Mouse (Mus musculus): ENCODE data around the gene Mus81.
"Not testable (repeated sequence)": the region's sequence is repeated elsewhere in the genome, so short reads cannot be mapped to it uniquely, and the experiment has no call there.

The Mus81 gene

DNA sequence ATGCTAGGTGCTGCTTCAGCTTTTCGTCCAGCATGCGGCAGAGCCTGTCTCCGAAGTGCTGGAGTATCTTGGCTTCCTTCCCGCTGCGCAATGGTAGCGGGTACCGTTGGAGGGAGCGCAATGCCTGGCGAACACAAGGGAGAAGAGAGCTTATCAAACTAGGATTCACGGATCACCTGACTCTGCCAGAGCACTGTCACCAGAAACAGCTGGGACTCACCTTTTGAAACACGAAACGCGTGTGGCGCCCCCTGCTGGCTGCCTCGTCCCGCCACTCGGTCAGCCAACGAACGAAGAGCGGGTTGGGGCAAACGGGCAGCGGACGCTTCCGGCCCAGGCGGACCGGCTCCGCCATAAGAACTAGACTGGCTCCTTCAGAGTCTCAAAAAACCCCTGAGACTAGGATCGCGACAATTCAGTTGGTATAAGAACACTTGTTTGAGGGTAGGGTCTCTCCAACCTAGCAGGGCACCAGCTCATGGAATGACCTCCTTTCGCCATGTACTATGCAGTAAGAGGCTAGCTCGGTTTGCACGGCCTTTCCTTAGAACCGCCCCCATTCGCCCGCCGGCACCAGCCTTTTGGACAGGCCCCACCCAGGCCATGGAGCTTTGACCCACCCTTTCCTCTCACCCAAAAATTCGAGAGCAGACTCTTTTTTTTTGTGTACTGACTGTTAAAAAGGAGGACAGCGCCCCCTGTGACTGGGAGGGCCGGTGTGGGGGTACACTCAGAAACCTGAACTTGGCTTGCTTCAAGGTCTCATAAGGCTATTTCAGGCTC lies at the start of gene Mus81:
Gene Mus81 (minus strand): TSS at position 635 of the 783 bp plus-strand sequence.
- peak; percentile 93 for DNase-seq (ENCODE audit: low spot score)

DNA sequence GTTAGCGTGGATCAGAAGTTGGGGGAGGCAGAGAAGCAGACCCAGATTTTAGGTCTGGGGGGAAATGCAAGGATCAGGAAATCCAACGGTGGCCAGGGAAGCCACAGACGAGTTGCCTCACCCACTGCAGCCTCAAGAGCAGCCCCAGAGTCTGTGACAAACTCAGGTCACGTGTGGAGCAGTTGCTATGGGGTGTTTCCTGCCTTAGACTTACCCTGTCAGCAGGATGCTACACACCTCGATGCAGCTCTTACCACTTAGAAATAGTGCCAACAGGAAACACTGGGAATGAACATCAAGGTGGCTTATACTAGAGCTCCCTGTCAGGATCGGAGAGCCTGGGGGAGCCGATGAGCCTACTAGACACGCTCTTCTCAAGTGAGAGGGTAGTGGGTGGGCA lies 44.3 kb upstream of the Mus81 start:
- DNase-seq (ENCODE audit: low spot score): no peak

GRCm38 (mm10) chr19:5530138-5530524 lies 41.9 kb upstream of the Mus81 start:
- DNase-seq (ENCODE audit: low spot score): no peak

DNA sequence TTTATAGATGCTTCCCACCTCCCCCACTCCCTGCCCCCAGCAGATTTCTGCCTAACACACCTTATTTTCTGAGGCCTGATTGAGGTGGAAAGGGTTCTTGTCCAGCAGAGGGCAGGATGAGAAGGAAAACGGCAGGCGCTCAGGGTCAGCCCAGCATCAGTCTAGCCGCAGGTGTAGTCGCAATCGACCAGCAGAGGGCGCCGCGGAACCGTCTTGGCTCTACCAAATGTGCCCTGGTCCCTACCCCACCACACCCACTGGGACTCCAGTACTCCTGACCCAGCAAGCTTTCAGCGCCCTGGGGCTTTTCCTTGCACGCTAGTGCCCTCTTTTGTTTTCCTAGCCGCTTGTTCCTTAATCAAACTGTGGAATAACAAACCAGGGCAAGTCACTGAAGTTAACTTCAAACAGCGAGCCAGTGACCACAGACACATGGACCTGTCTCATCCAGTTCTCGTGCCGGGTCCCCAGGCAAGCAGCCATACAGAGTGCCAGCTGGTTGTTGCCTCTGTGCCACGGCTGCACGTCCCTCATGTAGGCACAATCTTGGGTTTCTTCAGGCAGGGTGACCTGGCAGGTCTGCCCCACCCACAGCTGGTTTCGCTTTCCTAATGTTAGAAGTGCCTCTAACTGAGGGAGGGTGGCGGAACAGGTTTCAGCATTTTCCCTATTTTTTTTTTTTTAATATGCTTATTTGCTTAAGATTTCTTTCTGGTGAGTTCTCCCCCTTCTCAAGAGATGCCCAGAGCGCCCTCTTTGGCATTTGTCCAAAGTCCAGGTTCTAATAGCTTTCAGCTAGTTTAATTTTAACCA lies 41.3 kb upstream of the Mus81 start:
- peak; percentile 98 for DNase-seq (ENCODE audit: low spot score)

- DNase-seq (ENCODE audit: low spot score): no peak
Observed at GRCm38 (mm10) chr19:5525204-5525603, 37.0 kb upstream of the Mus81 start.

- no peak for DNase-seq (ENCODE audit: low spot score)
Observed at GRCm38 (mm10) chr19:5518721-5519120, 30.5 kb upstream of the Mus81 start.

DNA sequence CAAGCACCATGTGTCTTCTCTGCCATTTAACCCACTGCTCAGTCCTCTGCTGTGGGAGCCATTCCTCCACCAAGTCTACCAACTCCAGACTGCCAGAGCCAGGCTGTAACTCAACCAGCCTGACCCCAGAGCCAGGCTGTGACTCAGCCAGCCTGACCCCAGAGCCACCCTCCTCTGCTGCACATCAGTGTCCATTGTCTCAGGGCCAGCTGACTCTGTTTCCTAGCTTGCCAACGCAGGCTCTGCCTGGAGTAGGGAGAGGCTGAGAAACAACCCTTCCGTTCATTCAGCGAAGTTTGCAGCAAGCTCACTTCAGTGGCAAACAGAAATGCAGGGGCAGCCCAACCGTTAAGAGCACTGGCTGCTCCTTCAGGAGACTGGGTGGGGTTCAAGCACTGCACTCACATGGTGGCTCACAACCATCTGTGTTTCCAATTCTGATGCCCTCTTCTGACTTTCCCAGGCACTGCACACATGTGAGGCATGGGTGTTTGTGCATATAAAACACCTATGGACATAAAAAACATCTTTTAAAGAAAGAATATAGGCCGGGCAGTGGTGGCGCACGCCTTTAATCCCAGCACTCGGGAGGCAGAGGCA lies 28.8 kb upstream of the Mus81 start:
- no peak for DNase-seq (ENCODE audit: low spot score)

- no peak for DNase-seq (ENCODE audit: low spot score)
Observed at GRCm38 (mm10) chr19:5515840-5516777, 27.9 kb upstream of the Mus81 start.

DNA sequence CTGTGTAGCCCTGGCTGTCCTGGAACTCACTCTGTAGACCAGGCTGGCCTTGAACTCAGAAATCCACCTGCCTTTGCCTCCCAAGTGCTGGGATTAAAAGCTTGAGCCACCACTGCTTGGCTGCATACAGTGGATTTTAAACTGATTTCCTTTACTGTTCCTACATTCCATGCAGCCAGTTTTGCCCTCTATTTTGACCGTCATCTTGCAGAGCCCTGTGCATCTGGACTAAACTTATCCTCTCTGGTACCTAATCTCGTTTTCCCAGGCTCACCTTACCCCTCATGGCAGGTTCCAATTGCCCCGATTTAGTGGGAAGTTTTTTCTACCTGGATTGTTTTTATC lies 24.8 kb upstream of the Mus81 start:
- no peak for DNase-seq (ENCODE audit: low spot score)

GRCm38 (mm10) chr19:5512091-5513004 lies 24.1 kb upstream of the Mus81 start:
- no peak for DNase-seq (ENCODE audit: low spot score)

DNA sequence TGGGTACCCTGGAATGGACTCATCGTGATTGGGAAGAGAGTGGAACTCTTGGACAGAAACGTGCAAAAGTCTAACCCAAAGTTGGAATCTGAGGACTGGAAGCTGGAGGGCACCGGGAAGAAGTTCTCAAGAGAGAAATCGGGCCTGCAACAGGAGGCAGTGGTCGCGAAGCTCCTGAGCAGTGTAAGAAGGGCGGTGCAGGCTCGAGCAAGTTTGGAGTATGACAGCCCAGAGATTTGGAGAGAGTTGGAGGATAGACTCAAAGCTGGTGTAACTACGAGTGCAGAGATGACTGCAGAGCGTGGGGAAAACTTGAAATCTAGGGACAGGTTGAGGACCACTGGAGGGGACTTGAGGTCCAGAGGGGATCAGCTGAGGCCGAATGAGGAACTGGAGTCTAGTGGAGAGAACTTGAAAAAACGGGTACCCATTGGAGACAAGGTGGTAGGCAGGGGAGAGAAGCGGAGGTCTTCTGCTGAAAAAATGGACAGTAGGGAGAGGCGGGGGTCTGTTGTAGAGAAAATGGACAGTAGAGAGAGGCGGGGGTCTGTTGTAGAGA lies 23.0 kb upstream of the Mus81 start:
- no peak for DNase-seq (ENCODE audit: low spot score)

GRCm38 (mm10) chr19:5510031-5511026 lies 22.1 kb upstream of the Mus81 start, which contains the start of gene Snx32:
Snx32 (minus strand) TSS chr19:5510538.
- peak; percentile 96 for DNase-seq (ENCODE audit: low spot score)

- DNase-seq (ENCODE audit: low spot score): no peak
Observed at GRCm38 (mm10) chr19:5503687-5504086, 15.5 kb upstream of the Mus81 start, which contains the start of gene 1700020D05Rik. 1700020D05Rik (minus strand) TSS chr19:5503787.

GRCm38 (mm10) chr19:5500330-5500875 lies 12.2 kb upstream of the Mus81 start:
- DNase-seq (ENCODE audit: low spot score): no peak

DNA sequence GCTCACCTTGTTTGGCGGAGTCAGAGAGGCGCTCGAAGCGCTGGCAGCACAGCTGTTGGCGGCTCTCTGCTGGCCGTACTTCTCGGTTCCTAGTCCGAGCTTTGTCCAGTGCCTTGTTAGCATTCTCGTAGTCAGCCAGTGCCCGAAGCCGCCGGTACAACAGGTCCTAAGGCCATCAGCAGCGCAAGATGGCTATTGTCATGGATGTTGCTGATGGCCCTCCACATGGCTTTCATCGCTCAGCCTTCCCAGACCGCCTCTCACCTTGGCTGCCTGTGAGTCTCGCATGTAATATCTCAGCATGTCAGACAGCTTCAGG lies 7.8 kb upstream of the Mus81 start:
- DNase-seq (ENCODE audit: low spot score): no peak

DNA sequence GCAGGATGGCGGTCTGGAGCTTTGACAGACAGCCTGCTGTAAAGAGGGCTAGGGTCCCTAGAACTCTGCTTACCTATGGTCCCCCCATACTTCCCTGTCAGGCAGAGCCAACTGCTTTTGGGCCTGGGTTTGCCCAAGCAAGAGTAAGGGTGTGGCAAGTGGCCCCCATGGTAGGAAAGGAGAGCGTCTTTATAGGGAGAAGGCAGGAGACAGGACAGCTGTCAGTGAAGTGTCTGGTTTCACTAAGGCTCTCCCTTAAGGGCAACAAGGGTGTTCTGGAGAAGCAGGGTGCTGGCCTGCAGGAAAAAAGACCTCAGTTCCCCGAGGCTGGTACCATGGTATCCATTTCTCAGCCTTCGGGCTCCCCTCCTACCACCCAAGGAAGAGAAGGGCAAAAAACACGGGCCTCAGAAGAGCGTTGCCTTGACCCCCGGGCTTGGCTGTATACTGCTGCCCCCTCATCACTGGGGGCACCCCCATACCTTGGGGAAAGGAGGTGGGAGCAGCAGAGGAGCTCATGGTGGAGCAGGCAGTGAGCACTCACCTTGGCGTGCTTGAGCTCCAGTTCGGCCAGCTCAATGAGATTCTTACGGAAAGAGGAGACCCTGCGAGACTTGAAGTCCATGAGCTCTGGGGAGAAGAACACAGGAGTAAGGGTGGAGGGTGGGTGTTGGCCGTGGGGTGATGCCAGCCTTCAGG lies 7.3 kb upstream of the Mus81 start:
- no peak for DNase-seq (ENCODE audit: low spot score)

DNA sequence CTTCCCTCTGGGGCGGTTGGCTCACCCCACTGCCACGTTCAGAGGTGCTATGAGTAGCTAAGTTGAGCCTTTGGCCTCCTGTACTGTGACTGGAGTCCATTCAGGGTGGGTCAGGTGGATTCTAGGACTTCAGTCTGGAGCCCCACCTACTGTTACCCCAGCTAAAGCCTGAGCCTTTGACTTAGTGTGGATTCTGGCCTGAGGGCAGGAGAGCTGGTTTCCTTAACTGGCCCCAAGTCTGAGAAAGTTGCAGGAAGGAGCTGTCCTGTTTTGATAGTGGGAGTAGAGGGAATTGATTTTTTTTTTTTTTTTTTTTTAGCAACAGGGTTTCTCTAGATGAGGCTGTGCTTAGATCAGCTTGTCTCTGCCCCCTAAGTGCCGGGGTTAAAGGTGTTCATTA lies 6.1 kb upstream of the Mus81 start:
- no peak for DNase-seq (ENCODE audit: low spot score)

DNA sequence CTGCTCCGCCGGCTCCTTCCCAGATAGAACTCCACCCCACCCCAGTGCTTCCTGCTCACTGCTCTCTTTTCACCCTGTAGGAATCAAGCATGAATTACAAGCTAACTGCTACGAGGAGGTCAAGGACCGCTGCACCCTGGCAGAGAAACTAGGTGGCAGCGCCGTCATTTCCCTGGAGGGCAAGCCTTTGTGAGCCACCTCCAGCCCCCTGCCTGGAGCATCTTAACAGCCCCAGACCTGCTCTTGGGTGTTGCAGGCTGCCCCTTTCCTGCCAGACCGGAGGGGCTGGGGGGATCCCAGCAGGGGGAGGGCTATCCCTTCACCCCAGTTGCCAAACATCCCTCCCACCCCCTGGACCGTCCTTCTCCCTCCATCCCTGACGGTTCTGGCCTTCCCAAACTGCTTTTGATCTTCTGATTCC lies 5.1 kb upstream of the Mus81 start:
- not testable (repeated sequence) for DNase-seq (ENCODE audit: low spot score)

Data from ovary, postnatal 36 days (tissue).